Mouse (Mus musculus): ENCODE results near the gene Nnmt.

DNA sequence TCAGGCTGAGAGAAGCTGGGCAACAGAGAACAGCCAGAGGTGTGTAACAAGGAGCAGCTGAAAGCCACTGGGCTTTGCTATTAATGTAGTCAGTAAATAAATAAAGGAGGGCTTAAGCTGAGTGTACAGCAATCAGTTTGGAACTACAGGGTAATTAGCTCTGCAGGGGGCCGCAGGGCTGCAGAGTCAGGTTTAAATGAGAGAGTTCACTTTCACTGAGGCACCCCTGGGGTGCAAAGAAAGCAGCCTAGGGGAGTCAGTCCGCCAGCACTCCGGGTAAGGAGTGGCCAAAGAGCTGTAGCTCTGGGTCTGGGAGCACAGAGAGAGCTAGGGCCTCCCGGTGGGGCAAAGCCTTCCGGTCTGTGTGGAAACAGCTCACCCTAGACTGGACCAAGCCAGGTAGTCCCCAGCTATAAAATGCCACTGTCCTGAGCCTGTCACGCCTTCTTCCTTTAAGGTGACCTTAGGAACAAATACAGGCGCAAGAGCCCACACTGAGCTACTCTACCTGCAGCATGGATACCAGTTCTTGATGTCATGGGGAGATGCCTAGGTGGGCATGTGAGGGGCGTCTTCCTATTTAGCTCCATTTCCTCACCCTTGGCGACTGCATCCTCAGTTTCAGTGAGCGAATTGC, 42.8 kb upstream of the Nnmt start:
- TF ChIP-seq CTCF (IDR thresholded peaks at IDR 0.05; ENCODE audit: insufficient read depth, low read length) (no peak), POLR2A (IDR thresholded peaks at IDR 0.05; ENCODE audit: borderline replicate concordance, extremely low read depth, low read depth, low read length) (no peak)
